Mouse (Mus musculus): ENCODE data around the gene Bcl2. TPM values are rescaled to one million over a fixed set of nuclear protein-coding genes. Genes with fewer than 3 reads are reported as not detected.
A peak's percentile ranks its signal among the peaks of the same experiment; 100 is the strongest.

Bcl2 gene
- total RNA-seq, 2 experiments from 2014 or later, result 7.8 to 8.1 TPM

DNA sequence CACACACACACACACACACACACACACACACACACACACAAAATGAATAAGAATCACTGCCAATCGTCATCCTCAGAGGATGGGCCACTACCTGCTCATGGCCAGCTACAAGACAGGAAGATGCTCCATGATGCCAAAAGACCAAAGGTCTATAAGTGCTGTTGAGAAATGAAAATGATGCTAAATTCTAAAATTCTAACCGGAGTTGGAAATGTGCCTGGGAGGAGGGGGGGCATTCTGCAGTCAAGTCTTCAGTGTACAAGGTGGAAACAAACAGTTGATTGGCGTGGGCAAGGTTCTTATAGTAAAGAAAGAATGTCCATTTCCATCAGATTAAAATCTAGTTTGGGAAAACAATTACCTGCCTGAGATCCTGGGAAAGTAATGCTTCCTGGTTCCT lies 131.3 kb downstream of the Bcl2 start:
- no peak overlapping the region for H3K4me3 ChIP-seq
- no peak for TF ChIP-seq CTCF (conservative IDR thresholded peaks at IDR 0.05)
- DNase-seq (ENCODE audit: low spot score in 2 of 2), result no peak
- peak overlapping the region; percentile 37; the same call in 1 of the 2 replicates for H3K27ac ChIP-seq

DNA sequence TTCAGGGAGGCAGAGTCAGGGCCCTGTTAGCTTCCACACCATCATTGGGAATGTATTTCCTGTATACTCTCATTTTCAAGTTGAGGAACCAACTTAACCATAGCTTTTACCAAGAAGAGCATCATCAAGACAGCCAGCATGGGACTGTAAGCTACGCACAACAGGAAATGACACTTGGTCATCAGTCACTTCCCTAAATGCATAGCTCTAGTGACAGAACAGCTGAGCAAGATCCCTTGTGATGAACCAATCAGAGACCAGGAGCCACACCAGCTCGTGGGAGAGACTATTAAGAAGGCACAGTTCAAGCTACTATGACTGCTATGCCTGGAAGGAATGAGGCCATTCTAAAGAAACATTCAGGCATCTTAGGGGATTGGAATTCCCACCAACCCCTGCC lies 132.3 kb downstream of the Bcl2 start:
- Histone ChIP-seq H3K27ac (no peak overlapping the region), H3K4me3 (no peak overlapping the region)
- TF ChIP-seq CTCF (conservative IDR thresholded peaks at IDR 0.05), result no peak
- no peak for DNase-seq (ENCODE audit: low spot score in 2 of 2)

DNA sequence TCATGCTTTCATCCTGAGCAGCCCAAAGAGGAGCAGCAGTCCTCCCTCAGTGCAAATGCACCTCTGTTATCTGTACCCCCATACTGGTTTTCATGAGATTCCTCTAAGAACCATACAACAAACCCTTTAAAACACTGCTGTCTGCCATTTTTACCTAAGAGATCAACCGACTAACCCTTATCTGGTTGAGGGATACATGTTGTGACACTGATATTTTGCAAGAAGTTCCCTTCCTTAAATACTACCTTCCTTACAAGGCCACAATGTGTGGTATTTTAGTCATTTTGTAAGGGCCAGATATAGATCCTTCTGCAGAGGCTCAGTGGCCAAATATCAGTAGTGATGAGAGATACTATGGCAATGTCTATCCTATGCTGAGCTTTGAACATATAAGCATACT lies 134.3 kb downstream of the Bcl2 start:
- DNase-seq (ENCODE audit: low spot score in 2 of 2), result no peak
- TF ChIP-seq CTCF (conservative IDR thresholded peaks at IDR 0.05), result no peak

DNA sequence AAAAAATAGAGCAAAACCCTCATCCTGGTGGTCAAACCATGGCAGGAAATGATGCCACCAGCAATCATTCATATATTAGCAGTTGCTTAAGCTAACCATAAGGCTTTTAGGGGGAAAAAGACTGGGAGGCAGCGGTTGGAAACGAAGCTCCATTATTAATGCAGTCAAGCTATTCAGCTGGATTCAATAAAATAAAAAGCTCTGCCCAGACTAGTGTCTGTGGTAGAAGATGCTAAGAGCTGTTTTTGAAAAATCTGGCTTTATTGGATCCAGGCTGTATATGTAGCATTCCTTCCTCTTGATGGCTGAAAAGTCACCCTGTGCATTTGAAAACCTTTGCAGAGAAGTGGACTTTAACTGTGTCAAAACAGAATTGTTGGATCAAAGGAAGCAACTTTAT lies 141.6 kb downstream of the Bcl2 start:
- no peak overlapping the region for H3K4me3 ChIP-seq
- H3K27ac ChIP-seq, result no peak overlapping the region
- TF ChIP-seq CTCF (conservative IDR thresholded peaks at IDR 0.05), result no peak
- no peak for DNase-seq (ENCODE audit: low spot score in 2 of 2)

More for the DNA sequence above, 134.3 kb downstream of the Bcl2 start:
- Histone ChIP-seq H3K4me3 (no peak overlapping the region), H3K27ac (no peak overlapping the region)

DNA sequence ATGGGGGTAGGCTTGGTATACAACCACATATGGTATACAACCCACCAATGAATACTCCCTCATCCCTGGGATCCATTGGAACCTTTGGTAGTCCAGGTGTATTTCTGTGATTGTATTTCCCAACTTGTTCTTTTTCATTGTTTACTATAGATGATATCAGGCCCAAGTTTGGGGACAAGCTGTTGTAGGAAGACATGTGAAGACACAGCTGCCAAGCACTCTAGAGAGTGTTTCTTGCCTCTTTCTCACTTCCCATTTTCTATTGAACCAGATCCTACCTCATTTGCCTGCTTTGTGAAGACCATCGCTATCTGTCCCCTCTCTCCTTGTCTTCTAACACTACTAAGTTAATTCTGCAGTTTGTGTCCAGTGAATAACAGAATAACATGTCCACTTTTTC lies 143.2 kb downstream of the Bcl2 start:
- no peak for DNase-seq (ENCODE audit: low spot score in 2 of 2)
- no peak for TF ChIP-seq CTCF (conservative IDR thresholded peaks at IDR 0.05)

DNA sequence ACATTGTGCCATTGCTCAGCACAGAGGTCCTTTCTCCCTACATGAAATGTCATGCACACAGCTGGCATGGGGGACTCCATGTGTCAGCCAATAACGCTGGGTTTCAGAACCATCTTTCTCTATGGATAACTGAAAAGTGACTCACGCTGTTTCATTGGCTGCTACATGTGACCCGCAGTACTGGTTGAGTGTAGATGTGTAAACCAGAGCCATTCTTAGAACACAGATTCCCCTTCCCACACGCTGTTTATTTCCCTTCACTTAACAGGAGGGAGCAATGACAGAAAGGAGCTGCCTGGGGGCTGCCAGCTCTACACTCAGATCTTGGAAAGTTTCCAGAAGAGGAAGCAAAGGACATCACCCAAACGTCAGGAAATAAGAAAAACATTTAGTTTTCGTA lies 143.7 kb downstream of the Bcl2 start:
- peak in 1 of 2 experiments; percentile 21 for DNase-seq (ENCODE audit: low spot score in 2 of 2)
- no peak for TF ChIP-seq CTCF (conservative IDR thresholded peaks at IDR 0.05)
- H3K4me3 ChIP-seq, result no peak overlapping the region
- no peak overlapping the region for H3K27ac ChIP-seq

More for the DNA sequence above, 143.2 kb downstream of the Bcl2 start:
- Histone ChIP-seq H3K4me3 (no peak overlapping the region), H3K27ac (no peak overlapping the region)

DNA sequence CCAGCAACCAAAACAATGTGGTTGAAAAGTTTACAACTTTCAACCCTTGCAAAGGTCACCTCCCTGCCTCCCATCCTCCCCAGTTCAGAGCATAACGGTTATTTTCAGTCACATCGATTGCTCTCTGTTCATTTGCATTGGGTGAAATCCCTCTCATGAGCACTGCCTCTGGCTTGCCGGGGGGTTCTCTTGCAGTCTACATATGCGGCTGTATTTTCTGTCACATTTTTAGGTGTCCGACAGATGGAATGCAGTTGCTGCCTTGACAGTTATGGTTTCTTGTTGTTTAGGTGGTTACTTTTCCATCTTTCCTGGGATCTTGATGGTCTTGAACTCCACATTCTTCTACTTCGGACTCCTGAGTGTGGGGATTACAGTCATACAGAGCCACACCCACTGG lies 144.4 kb downstream of the Bcl2 start:
- Histone ChIP-seq H3K4me3 (no peak overlapping the region), H3K27ac (no peak overlapping the region)
- no peak for DNase-seq (ENCODE audit: low spot score in 2 of 2)
- no peak for TF ChIP-seq CTCF (conservative IDR thresholded peaks at IDR 0.05)

DNA sequence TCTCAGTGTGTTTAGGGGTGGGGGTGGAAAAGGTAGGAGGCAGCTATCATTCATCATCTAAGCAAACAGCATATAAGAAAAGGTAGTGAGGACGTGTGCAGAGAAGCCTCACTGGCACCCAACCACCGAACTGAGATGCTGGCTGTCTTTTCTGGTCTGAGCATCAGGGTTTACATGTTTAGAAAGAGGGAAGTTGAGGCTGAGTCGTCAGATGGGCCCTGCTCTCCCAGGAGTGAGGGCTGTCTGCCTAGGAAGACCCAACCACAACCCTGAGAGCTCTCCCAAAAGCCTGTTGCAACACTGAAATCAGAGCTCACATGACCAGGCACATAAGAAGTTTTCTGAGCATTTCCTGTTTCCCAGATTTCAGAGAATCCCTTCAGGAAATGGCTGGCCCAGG lies 145.2 kb downstream of the Bcl2 start:
- DNase-seq (ENCODE audit: low spot score in 2 of 2), result no peak
- H3K4me3 ChIP-seq, result no peak overlapping the region
- H3K27ac ChIP-seq, result no peak overlapping the region
- TF ChIP-seq CTCF (conservative IDR thresholded peaks at IDR 0.05), result no peak

DNA sequence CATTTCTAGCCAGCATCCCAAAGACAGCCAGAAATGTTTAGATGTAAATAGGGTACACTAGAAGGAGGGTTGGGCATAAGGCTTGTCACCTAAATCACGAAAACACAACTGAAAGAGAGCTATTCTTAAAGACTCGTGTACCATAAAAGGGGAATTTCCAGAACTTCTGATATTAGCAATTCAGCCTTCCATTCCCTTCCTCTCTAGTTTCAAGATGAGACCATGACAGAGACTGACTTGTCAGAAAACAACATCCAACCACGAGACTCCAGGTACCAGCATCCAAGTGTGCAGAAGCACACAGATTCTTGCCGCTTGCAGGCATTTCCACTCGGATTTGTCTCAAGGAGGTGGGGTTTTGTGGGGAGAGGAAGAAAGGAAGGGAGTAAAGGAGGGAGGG lies 146.6 kb downstream of the Bcl2 start:
- no peak for TF ChIP-seq CTCF (conservative IDR thresholded peaks at IDR 0.05)
- no peak overlapping the region for H3K27ac ChIP-seq
- no peak overlapping the region for H3K4me3 ChIP-seq
- no peak for DNase-seq (ENCODE audit: low spot score in 2 of 2)

DNA sequence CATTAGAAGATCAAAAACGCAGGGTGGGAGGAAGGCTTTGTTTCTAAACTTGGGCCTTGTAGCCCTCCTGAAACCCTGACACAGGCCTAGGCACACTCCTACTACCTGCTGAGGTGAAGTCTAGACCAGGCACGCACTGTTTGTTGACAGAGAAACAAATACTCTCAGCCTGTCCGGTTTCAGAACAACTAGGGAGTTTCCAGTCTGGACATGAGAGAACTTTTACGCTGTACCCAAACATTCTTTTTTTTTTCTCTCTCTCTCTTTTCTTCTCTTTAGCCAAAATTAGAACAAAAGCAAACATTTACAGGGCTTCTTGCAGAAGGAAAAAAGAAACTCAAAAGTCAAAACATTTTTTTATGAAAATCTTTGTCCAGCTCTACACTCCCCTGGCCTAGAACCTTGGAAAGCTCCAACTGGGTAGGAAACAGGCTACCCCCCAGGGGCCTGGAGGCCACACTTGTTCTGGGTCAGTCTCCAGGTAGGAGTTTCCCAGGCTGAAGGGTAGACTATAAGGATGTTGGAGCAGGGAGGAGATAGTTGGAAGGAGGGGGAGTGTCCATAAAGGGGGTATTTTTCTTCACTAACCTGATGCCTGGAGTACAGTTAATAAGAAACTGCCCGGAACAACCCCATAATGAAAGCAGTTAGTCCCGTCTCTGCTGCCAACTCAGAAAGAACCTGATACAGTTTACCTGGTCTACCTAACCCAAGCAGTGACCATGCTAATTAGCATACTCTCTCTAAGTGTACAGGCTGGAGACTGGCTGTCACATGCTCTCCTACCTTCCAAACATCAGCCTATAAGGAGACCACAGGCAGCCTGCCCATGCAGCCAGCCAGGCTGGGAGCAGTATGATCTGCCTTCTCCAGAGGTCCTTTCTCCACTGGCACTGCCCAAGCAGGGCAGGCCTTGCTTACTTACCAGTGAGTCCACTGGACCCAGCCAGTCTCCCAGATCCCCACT lies 147.7 kb downstream of the Bcl2 start:
- no peak for DNase-seq (ENCODE audit: low spot score in 2 of 2)
- H3K27ac ChIP-seq, result no peak overlapping the region
- H3K4me3 ChIP-seq, result no peak overlapping the region
- no peak for TF ChIP-seq CTCF (conservative IDR thresholded peaks at IDR 0.05)

DNA sequence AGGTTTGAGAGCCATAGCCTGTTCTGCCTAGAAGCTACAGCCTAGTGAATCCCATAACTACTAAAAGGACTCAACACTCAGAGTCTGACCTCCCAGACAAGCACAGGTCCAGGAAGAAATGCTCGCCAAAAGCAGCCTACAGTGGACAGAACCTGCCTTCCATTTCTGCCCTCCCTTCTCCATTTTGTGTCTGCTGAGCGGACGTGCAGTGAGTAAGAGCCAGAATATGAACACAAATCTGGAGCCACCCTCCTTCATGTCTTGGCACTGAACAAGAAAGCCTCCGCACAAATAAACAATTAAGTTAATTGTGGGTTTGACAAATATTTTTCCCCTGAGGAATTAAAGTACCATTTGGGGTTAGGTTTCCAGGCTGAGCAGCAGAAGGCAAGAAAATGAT lies 148.8 kb downstream of the Bcl2 start:
- no peak for DNase-seq (ENCODE audit: low spot score in 2 of 2)
- Histone ChIP-seq H3K4me3 (no peak overlapping the region), H3K27ac (no peak overlapping the region)
- TF ChIP-seq CTCF (conservative IDR thresholded peaks at IDR 0.05), result no peak

DNA sequence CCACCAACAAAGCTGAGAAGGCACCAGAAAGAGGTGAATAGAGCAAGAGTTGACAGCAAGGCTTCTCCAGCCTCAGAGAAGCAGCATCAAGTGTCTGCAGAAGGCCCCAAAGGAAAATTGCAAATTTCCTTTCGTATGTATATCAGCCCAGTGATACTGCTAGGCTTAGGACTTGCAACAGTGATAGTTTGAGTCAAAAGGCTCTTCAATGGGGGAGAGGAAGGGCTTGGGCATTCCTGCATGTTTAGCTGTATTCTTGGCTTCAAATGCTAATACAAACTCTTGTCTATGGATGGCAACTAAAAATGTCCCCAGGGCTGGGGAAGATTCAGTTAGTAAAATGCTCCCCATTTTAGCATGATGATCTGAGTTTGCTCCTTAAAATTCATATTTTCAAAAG lies 149.6 kb downstream of the Bcl2 start:
- H3K27ac ChIP-seq, result no peak overlapping the region
- DNase-seq (ENCODE audit: low spot score in 2 of 2), result no peak
- H3K4me3 ChIP-seq, result no peak overlapping the region
- TF ChIP-seq CTCF (conservative IDR thresholded peaks at IDR 0.05), result no peak

DNA sequence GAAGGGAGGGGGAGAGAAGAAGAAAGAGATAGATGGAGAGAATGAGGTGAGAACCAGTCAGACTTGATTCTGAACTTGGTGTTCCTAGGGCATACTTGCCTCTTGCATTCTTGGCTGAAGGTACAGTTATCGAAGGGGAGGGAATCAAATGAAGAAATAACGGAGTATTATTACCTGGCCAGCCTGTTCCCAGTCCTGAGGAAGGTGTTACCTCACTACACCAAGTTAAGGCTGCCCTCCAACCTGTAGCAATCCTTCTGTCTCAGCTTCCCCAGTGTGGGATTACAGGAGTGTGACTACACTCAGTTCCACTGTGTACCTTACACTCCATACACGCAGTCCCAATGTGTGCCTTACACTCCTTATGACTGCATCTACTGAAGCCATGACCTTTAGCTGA lies 151.3 kb downstream of the Bcl2 start:
- no peak for TF ChIP-seq CTCF (conservative IDR thresholded peaks at IDR 0.05)
- no peak overlapping the region for H3K27ac ChIP-seq
- H3K4me3 ChIP-seq, result no peak overlapping the region
- no peak for DNase-seq (ENCODE audit: low spot score in 2 of 2)

Measured in layer of hippocampus, adult 2 months (tissue).